Mouse (Mus musculus) forebrain, embryonic 15.5 days (tissue): ENCODE measurements at regions not wholly inside any gene's neighbourhood (a gene's known extent, or its start where the extent isn't known, plus 50 kb on each side); places are given as distances from the start of the nearest gene placed in this dataset.

Experiments used
- ATAC-seq: fragments of 200-750 bp; cut with Nextera tagmentation; replicated peaks from 2 replicates; pipeline ENCODE4 v1.8.0; 2017; ENCODE audit warnings: mild to moderate bottlenecking, moderate TSS enrichment, moderate library complexity
- H3K27ac ChIP-seq: fragments of 300-500 bp; sonication (generic); replicated peaks from 2 replicates; pipeline ENCODE4 v1.5.1; 2015; ENCODE audit warnings: mild to moderate bottlenecking, inconsistent platforms
- H3K27me3 ChIP-seq: fragments of 300-500 bp; sonication (generic); 2 replicates; pipeline ENCODE4 v1.6.1; 2015; ENCODE audit warnings: inconsistent platforms
- H3K36me3 ChIP-seq: fragments of 300-500 bp; sonication (generic); 2 replicates; pipeline ENCODE4 v1.6.1; 2015; ENCODE audit warnings: mild to moderate bottlenecking, inconsistent platforms
- H3K4me1 ChIP-seq: fragments of 300-500 bp; sonication (generic); 2 replicates; pipeline ENCODE4 v1.6.1; 2015; ENCODE audit warnings: inconsistent platforms
- H3K4me2 ChIP-seq: fragments of 300-500 bp; sonication (generic); replicated peaks from 2 replicates; pipeline ENCODE4 v1.6.1; 2015; ENCODE audit warnings: mild to moderate bottlenecking, inconsistent platforms
- H3K4me3 ChIP-seq: fragments of 300-500 bp; sonication (generic); 2 replicates; pipeline ENCODE4 v1.5.1; 2015; ENCODE audit warnings: mild to moderate bottlenecking, inconsistent platforms
- H3K9ac ChIP-seq: fragments of 300-500 bp; sonication (generic); replicated peaks from 2 replicates; pipeline ENCODE4 v1.6.1; 2015; ENCODE audit warnings: mild to moderate bottlenecking, inconsistent platforms
- H3K9me3 ChIP-seq: fragments of 300-500 bp; sonication (generic); 2 replicates; pipeline ENCODE4 v1.6.1; 2016; ENCODE audit warnings: inconsistent platforms
- WGBS: fragments of 180-500 bp; shearing (Covaris S2); methylation state at CpG from one replicate; pipeline ENCODE4 v1.1.7; 2015; ENCODE audit warnings: mixed read lengths; 5-methylcytosine and 5-hydroxymethylcytosine counted together

GRCm38 (mm10) chrX:38710660-38711264 lies 61.7 kb upstream of the 6030498E09Rik start:
- H3K4me1 ChIP-seq, result no peaks in the 10 kb centered on the region
- no peak overlapping the region for H3K4me2 ChIP-seq
- H3K27ac ChIP-seq, result no peak overlapping the region
- H3K27me3 ChIP-seq, result no peaks in the 10 kb centered on the region
- H3K36me3 ChIP-seq, result no peaks in the 10 kb centered on the region
- 62% methylated on average over 3 of the region's 3 CpGs for WGBS
- ATAC-seq, result 0 out of 2 replicates have a peak, but pooled peaks have one; percentile 38
- H3K9me3 ChIP-seq, result no peaks in the 10 kb centered on the region
- H3K9ac ChIP-seq, result no peak overlapping the region
- H3K4me3 ChIP-seq, result no peak overlapping the region

GRCm38 (mm10) chrX:38711442-38712258 lies 60.8 kb upstream of the 6030498E09Rik start:
- no peak for ATAC-seq
- WGBS, result 64% methylated on average over 5 of the region's 5 CpGs

More at GRCm38 (mm10) chrX:38711442-38712258, 60.8 kb upstream of the 6030498E09Rik start:
- Histone ChIP-seq H3K36me3 (no peaks in the 10 kb centered on the region), H3K27ac (no peak overlapping the region), H3K9ac (no peak overlapping the region), H3K27me3 (no peaks in the 10 kb centered on the region), H3K4me3 (no peak overlapping the region), H3K4me2 (no peak overlapping the region), H3K4me1 (no peaks in the 10 kb centered on the region), H3K9me3 (no peaks in the 10 kb centered on the region)
